Mouse (Mus musculus): ENCODE measurements at regions not wholly inside any gene's neighbourhood (a gene's known extent, or its start where the extent isn't known, plus 50 kb on each side); places are given as distances from the start of the nearest gene placed in this dataset.
"Not testable (repeated sequence)": the region's sequence is repeated elsewhere in the genome, so short reads cannot be mapped to it uniquely, and the experiment has no call there.

DNA sequence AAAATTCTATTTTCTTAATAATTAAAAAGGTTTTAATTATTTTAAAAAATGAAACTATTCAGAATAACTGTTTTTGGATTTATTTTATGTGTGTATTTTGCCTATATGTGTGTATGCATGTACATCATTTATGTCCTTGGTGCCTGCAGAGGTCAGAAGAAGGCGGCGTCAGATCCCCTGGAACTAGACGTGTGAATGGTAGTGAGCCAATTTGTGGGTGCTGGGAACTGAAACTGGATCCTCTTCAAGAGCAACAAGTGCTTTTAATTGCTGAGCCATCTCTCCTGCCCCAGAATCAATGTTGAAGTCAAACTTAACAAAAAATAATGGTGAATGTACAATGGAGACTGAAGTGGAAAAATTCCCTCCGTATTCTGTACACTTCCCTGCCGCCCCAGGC, 151.9 kb upstream of the Unc93a2 start:
- no peak for DNase-seq

DNA sequence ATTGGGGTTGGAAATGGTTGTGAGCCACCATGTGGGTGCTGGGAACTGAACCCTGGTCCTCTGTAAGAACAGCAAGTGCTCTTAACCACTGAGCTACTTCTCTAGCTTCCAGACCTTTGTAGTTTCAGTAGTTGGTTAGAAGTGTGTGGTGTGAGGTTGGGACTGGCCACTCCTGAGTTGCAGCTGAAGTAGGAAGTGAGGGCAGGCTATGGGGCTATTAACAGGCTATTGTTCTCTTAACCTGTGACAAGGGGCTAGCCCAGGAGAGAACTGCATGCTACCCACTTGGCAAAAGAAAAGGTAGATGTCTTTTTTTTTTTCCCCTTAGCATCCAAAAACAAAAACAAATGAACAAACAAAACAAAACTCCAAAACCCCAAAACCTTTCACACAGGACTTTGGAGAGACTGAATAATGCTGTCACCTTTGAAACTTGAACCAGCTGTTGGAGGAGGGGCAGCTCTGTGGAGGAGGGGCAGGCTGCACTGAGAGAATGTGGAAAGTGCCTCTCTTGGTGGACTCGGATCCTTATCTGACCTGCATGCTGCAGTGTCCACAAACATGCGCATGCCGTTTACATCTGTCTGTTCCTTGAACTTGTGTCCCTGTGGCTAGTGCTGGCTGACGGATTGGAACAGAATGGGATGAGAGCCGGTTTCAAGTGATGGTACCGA, 149.3 kb upstream of the Unc93a2 start:
- DNase-seq = no peak

DNA sequence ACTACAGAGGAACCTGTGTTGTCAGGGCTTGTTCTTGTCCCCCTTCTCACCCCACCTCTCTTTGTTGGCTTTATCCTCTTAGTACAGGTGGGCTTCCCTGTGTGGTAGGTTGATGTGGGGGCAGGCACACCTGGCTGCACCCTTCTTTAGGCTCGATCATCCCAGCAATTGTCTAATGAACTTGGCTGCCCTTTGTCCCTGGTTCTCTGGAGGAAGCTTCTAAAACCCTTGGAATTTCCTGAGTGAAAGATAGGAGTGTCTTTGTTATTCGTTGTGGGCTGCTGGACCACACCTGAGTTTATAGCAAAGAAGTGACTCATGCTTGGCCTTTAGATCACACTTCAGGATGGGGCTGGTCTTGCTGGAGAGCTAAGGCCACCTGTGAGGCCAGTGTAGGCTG, 148.3 kb upstream of the Unc93a2 start:
- DNase-seq = no peak

DNA sequence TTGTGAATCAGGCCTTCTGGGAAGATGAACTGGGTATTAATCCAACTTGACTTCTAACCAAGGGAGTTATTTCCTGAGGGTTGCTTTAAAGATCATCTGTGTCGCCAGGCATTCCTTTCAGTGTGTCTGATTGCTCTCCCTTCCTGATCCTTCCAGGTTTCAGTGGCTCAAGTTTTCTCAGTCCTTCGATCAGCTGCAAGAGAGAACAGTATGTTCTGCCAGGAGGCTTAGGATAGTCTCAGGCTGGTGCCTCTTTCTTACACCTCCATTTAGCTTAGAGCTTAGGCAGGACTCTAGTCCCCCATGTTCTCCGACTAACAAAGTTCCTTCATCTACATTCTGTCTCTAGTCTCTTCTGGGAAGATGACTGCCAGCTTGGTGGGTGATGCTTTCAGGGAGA, 147.4 kb upstream of the Unc93a2 start:
- no peak for DNase-seq

DNA sequence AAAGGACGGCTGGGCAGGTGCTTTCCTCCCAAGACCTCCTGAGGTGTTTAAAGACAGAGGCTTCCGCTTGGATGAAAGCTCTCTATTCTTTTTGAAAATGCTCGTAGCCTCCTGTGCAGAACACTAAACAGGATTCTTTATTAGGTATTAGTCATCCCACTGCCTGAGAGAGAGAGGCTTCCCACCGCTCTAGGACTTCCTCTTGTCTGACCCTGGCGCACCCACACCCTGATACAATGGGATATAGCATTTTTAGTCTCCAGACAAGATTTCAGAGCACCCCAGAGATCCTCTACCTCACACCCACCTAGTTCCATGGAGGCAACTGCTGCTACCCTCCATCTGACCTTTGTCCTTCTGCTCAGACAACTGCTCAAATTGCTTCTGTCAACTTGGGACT, 144.0 kb upstream of the Unc93a2 start:
- DNase-seq = no peak

DNA sequence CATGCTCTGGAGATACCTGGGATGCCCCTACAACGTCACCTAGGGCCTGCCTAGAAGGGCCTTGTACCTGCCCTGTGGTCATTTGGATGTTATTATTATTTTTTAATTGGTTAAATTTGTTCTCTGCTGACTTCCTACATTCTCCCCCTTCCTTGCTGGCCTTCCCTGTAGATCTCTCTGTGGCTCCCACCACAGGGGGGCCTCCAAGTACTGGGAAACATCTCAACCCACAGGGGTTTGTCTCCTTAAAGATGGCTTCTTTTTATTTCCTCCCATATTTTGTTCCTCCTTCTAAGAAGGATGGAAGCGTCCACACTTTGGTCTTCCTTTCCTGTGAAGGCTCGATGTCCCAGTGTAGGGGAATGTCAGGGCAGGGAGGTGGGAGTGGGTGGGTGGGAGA, 142.4 kb upstream of the Unc93a2 start:
- no peak for DNase-seq

DNA sequence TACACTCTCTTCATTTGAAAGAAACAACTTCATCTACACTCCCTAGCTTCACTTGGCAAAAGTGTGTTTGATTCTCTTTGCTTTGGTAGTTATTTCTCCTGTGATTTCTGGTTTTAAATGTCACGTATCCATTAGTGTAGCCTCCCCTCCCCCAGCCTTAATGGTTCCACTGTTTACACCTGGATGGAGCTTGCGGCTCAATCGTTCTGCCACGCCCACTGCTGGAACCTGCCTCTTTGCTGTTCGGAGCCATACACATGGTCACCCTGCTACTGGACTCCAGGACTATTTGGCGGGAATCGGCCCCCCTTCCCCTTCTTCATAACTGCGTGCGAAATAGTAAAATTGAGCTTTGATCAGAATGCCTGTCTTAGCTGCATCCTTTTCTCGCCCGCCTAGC, 139.2 kb upstream of the Unc93a2 start:
- not testable (repeated sequence) for DNase-seq

DNA sequence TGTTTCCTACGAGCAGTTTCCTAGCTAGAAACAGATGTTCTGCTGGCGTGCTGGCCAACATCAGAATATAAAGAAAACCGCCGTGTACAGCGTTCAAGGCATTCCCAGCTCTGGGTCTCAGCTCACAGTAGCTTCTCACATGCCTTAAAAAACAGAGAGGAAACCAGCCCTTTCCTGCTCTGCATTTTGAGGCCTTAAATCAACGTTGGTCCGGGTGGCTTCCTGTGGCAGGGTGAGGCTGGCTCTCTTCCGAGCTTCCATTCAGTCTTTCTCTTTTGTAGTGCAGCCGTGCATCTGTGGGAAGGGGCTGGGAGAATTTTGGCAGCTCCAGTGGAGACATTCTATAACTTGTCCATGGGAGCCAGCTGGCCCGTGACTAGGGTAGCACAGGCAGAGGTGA, 135.9 kb upstream of the Unc93a2 start:
- DNase-seq = no peak

Measured in cerebellum, postnatal 14 days (tissue).